Mouse (Mus musculus) MEL-GATA-1-ER (cell line): ENCODE measurements around the gene Cyb5rl.

Experiments used
- DNase-seq: peaks from one replicate; pipeline ENCODE4 v3.0.0-alpha.2; 2012; ENCODE audit warnings: low read depth; ENCODE audit errors: extremely low read depth

Gene Cyb5rl

GRCm38 (mm10) chr4:107066252-107067124 is at the start of gene Cyb5rl, which contains the start of gene Mrpl37:
Cyb5rl (plus strand) TSS chr4:107066988.
Mrpl37 (minus strand) TSS chr4:107066868.
- DNase-seq: peak; percentile 93

GRCm38 (mm10) chr4:107017257-107017656 is 49.5 kb upstream of the Cyb5rl start:
- DNase-seq: no peak

GRCm38 (mm10) chr4:107018521-107018920 is 48.3 kb upstream of the Cyb5rl start:
- DNase-seq: no peak

GRCm38 (mm10) chr4:107019027-107019426 is 47.8 kb upstream of the Cyb5rl start:
- DNase-seq: no peak

GRCm38 (mm10) chr4:107020287-107021000 is 46.3 kb upstream of the Cyb5rl start:
- DNase-seq: no peak

GRCm38 (mm10) chr4:107021464-107021863 is 45.3 kb upstream of the Cyb5rl start:
- DNase-seq: no peak

- no peak for DNase-seq
These were observed 41.9 kb upstream of the Cyb5rl start for GRCm38 (mm10) chr4:107024899-107025298.

- no peak for DNase-seq
These were observed 41.4 kb upstream of the Cyb5rl start for GRCm38 (mm10) chr4:107025369-107025768.

- no peak for DNase-seq
These were observed 40.3 kb upstream of the Cyb5rl start for GRCm38 (mm10) chr4:107026451-107026850.

GRCm38 (mm10) chr4:107035689-107036088 is 31.1 kb upstream of the Cyb5rl start:
- no peak for DNase-seq

GRCm38 (mm10) chr4:107036985-107037384 is 29.8 kb upstream of the Cyb5rl start:
- DNase-seq: no peak

GRCm38 (mm10) chr4:107038303-107038702 is 28.5 kb upstream of the Cyb5rl start:
- no peak for DNase-seq

- DNase-seq: no peak
These were observed 27.5 kb upstream of the Cyb5rl start for GRCm38 (mm10) chr4:107039270-107039669.

- no peak for DNase-seq
These were observed 24.5 kb upstream of the Cyb5rl start for GRCm38 (mm10) chr4:107042304-107042703.

GRCm38 (mm10) chr4:107045188-107045587 is 21.6 kb upstream of the Cyb5rl start:
- DNase-seq: no peak

GRCm38 (mm10) chr4:107047806-107048205 is 19.0 kb upstream of the Cyb5rl start:
- no peak for DNase-seq

- no peak for DNase-seq
These were observed 18.1 kb upstream of the Cyb5rl start for GRCm38 (mm10) chr4:107048568-107049162.

GRCm38 (mm10) chr4:107051889-107052288 is 14.9 kb upstream of the Cyb5rl start:
- no peak for DNase-seq

- DNase-seq: no peak
These were observed 13.7 kb upstream of the Cyb5rl start for GRCm38 (mm10) chr4:107052962-107053553.

GRCm38 (mm10) chr4:107056088-107056487 is 10.7 kb upstream of the Cyb5rl start:
- no peak for DNase-seq

GRCm38 (mm10) chr4:107058346-107058745 is 8.4 kb upstream of the Cyb5rl start:
- no peak for DNase-seq

- DNase-seq: no peak
These were observed 8.0 kb upstream of the Cyb5rl start for GRCm38 (mm10) chr4:107058781-107059180.
